Mouse (Mus musculus) monocyte, adult 2 months (primary cell): Measurements from ENCODE around the gene Med7.

Source experiments
- DNase-seq, 2 experiments: peaks; one replicate each; pipeline ENCODE4 v3.0.0; 2022; ENCODE audit warnings: low spot score in 2 of 2, low read depth in 1 of 2

The Med7 gene

GRCm38 (mm10) chr11:46436760-46437458, at the start of gene Med7:
TSS of gene Med7 (plus strand) at chr11:46436925.
- DNase-seq = peak; percentile 81 to 86

DNA sequence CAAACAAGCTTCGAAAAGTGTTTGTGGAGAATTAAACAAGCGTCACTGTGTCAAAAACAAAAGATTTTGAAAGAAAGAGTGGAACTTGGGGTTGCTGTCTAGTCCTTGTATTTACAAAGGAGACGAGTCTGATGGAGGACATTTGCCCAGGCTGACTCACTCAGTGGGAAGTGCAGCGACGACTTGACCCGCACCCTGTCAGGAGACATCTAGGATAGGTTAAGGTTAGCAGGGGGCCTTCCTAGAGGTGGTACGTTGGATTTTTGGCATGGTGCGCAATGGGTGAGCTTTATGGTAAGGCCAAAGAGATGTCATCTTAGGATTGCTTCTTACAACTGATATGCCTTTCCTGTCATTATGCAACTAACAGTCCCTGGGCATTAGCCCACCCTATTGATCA, 49.7 kb upstream of the Med7 start:
- no peak for DNase-seq

DNA sequence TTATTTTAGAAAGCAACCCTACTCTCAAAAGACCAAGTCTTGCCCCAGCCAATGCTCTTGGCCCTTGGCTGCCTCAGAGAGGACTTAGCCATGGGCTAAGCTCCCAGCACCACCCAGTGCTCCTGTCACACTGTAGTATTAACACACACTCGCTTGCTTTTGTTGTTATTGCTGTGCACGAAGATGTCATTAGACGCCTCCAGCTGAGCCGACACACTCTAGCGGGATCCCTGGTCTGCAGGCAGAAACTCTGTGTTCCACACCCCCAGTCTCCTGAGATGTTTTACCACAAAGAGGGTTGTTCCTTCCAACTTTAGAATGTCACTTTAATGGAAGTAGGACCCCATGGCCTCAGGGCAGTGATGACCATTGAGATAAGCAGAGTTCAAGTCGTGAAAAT, 48.3 kb upstream of the Med7 start:
- no peak for DNase-seq

GRCm38 (mm10) chr11:46389336-46390117, 47.2 kb upstream of the Med7 start, which contains the start of gene Itk:
TSS of gene Itk (minus strand) at chr11:46389515.
- DNase-seq = no peak

- DNase-seq = no peak
Observed at GRCm38 (mm10) chr11:46390621-46391020, 46.1 kb upstream of the Med7 start.

GRCm38 (mm10) chr11:46392890-46393289, 43.8 kb upstream of the Med7 start:
- DNase-seq = no peak

DNA sequence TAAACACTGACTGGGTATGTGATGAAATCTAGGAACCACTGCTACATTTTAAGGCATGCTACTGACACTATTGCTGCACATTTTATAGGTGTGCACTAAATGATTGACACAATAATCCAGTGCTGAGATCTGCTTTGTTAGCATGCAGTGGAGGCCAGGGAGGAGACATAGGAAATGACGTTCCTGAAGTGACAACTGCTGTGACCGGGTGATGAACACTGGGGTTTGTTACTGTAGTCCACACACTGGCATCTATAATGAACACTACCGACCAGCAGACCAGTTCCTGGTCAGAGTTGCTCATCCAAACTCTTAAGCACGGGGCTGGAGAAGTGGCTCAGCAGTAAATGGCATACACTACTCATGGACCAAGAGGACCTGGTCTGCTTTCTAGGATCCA, 43.3 kb upstream of the Med7 start:
- no peak for DNase-seq

GRCm38 (mm10) chr11:46395088-46395487, 41.6 kb upstream of the Med7 start:
- no peak for DNase-seq

DNA sequence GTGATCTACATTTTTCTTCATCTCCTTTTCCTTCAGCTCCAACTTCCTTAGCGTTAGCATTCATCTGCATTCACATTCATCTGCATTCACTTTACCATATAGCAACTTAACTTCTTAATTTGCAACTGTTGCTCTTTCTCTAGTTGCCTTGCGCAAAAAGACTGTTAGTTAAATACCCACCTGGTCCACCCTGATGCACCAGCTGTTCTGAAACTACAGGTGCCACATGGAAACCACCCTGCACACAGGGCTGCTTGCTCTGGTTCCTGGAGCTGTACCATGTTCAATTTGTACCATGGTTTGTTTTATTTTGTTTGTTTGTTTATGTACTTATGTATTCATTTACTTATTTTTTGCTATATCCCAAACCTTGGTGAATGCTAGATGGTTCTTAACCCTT, 41.0 kb upstream of the Med7 start:
- no peak for DNase-seq

GRCm38 (mm10) chr11:46396167-46396859, 40.4 kb upstream of the Med7 start, which contains the start of gene Fam71b:
TSS of gene Fam71b (plus strand) at chr11:46396559.
- DNase-seq = no peak

DNA sequence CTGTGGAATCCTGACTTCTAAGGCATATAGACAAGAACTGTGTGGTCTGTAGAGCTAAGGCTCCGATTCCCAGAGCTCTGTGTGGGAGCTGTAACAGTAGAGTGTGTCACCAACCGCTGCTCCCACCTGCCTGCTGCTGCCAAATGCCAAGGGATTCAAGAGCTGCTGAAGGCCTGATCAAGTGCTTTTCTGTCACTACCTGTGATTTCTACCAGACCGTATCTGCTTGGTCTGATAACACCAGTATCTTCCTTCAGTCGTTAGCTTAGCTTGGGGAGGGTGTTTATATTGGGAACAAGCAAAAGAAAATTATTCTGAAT, 39.9 kb upstream of the Med7 start:
- DNase-seq = no peak

GRCm38 (mm10) chr11:46397900-46398299, 38.8 kb upstream of the Med7 start:
- DNase-seq = no peak

GRCm38 (mm10) chr11:46398473-46398872, 38.3 kb upstream of the Med7 start:
- DNase-seq = no peak

DNA sequence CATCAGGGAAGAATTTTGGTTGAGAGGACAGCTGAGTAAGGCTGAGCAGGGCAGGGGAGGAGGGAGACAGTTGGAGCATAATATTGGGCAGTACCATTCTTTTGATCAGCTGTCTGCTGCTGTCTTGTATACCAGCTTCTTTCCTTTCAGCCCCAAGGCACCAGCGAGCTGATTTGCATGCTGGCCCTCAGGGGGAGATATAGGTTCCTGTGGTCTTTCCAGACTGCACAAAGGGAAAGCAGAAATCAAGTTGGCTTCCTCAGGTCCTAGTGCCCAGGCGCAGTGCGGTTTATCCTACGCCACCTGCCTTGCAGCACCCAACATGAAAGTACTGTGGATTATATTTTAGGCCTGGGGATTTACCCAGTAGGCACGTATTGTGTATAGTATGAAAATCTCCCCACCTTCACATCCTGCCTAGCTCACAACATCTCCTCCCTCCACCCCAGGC, 37.8 kb upstream of the Med7 start:
- DNase-seq = no peak

- DNase-seq = no peak
Observed at GRCm38 (mm10) chr11:46401555-46401954, 35.2 kb upstream of the Med7 start.

DNA sequence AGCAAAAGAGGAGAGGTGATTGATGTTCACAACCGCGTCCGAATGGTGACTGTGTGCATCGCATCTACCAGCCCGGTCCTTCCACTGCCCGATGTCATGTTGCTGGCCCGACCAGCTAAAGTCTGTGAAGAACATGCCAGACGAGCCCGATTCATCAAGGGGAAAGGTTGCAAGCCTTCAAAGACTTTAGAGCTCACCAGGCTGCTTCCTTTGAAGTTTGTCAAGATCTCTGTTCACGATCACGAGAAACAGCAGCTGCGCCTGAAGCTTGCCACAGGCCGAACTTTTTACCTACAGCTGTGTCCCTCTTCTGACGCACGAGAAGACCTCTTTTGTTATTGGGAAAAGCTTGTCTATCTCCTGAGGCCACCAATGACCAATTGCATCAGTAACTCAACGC, 31.7 kb upstream of the Med7 start:
- DNase-seq = no peak

GRCm38 (mm10) chr11:46406721-46407120, 30.0 kb upstream of the Med7 start:
- DNase-seq = no peak

- no peak for DNase-seq
Observed at GRCm38 (mm10) chr11:46410018-46410563, 26.6 kb upstream of the Med7 start.

DNA sequence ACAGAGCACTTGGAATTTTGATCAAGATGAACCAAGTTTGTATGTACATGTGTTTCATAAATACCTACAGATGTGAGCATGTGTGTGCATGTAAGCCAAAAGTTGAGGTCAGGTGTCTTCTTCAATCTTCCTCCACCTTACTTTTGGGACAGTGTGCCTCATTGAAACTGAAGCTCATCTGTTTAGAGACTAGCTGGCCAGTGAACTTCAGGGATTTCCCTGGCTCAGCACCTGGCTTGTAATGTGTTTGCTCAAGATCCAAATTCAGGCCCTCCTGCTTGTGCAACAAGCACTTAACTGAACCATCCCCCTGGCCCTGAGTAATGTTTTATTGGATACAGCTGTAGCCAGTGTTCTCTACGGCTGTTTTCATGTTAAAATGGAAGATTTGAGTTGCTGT, 18.3 kb upstream of the Med7 start:
- DNase-seq = no peak

GRCm38 (mm10) chr11:46418860-46419259, 17.9 kb upstream of the Med7 start:
- DNase-seq = no peak

DNA sequence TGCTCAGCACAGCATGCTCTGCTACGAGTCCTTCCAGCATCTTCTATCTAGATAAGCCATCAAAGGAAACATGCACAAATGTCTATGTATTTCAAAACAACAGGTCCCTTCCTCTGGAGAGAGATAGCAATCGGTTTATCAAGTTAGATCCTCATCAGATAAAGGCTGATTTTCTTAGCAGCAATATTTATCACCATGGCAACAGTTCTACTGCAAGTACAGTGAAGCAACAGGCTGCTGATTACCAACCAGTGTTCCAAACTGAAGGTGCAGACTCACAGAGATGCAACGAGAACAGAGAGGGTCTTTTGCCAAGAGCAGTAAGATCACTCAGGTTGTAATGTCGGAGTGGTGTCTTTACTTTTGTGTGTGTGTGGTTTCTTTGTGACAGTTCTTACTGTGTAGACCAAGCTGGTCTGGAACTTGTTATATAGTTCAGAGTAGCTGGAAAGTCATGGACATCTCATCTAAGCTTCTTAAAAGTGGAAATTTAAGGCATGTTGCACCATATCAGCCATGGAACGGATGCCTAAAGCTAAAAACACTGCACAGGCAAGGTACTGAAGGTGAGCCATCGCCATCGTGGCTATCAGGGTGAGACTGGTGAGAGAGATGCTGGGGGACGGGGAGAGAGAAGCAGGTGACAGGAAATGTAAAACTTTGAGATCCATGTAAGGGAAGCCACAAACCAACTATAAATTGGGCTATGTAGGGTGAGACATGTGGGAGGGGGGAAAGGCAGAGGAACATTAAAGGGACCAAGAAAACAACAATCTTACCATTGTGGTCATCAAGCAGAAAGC, 15.4 kb upstream of the Med7 start:
- no peak for DNase-seq
